Mouse (Mus musculus): ENCODE results near the gene Zzz3.

Gene Zzz3

GRCm38 (mm10) chr3:152490423-152490822 is 95.2 kb downstream of the Zzz3 start:
- in situ Hi-C loops (cut with MboI; ENCODE audit: low sequenced_read_pairs), result no loop called here

GRCm38 (mm10) chr3:152492241-152492640 is 97.0 kb downstream of the Zzz3 start:
- in situ Hi-C loops (cut with MboI; ENCODE audit: low sequenced_read_pairs), result no loop called here

GRCm38 (mm10) chr3:152493813-152494212 is 98.5 kb downstream of the Zzz3 start:
- in situ Hi-C loops (cut with MboI; ENCODE audit: low sequenced_read_pairs), result no loop called here

- in situ Hi-C loops (cut with MboI; ENCODE audit: low sequenced_read_pairs), result no loop called here
Measured at GRCm38 (mm10) chr3:152494667-152495360, 99.5 kb downstream of the Zzz3 start.

GRCm38 (mm10) chr3:152495415-152495898 is 100.2 kb downstream of the Zzz3 start:
- in situ Hi-C loops (cut with MboI; ENCODE audit: low sequenced_read_pairs), result no loop called here

- in situ Hi-C loops (cut with MboI; ENCODE audit: low sequenced_read_pairs), result no loop called here
Measured at GRCm38 (mm10) chr3:152497084-152497483, 101.8 kb downstream of the Zzz3 start.

- in situ Hi-C loops (cut with MboI; ENCODE audit: low sequenced_read_pairs), result no loop called here
Measured at GRCm38 (mm10) chr3:152497842-152498241, 102.6 kb downstream of the Zzz3 start.

- in situ Hi-C loops (cut with MboI; ENCODE audit: low sequenced_read_pairs), result no loop called here
Measured at GRCm38 (mm10) chr3:152498968-152499696, 103.9 kb downstream of the Zzz3 start.

GRCm38 (mm10) chr3:152507900-152508299 is 112.6 kb downstream of the Zzz3 start:
- in situ Hi-C loops (cut with MboI; ENCODE audit: low sequenced_read_pairs), result no loop called here

GRCm38 (mm10) chr3:152508419-152508993 is 113.2 kb downstream of the Zzz3 start:
- in situ Hi-C loops (cut with MboI; ENCODE audit: low sequenced_read_pairs), result no loop called here

- in situ Hi-C loops (cut with MboI; ENCODE audit: low sequenced_read_pairs), result no loop called here
Measured at GRCm38 (mm10) chr3:152509268-152509667, 114.0 kb downstream of the Zzz3 start.

All from CH12F3 (cell line).